Mouse (Mus musculus) neutrophil, adult 5-6 weeks (primary cell): Measurements from ENCODE around the gene Slc22a18. TPM values are rescaled to one million over a fixed set of nuclear protein-coding genes. Genes with fewer than 3 reads are reported as not detected.

ENCODE experiments used
- ATAC-seq: fragments of 151-379, 151-347 bp; 2 replicates; pipeline ENCODE4 v1.8.0; 2017; ENCODE audit warnings: mild to moderate bottlenecking, moderate TSS enrichment; ENCODE audit not compliant: insufficient number of reproducible peaks, poor library complexity, low FRiP score, severe bottlenecking; ENCODE audit errors: extremely low read depth
- total RNA-seq: library from RNA; stranded (forward); fragments of 200-1000 nt; gene quantifications from 2 replicates; pipeline ENCODE4 v1.2.3, GENCODE M21; 2017

The Slc22a18 gene
- total RNA-seq: not detected in 2 replicates

- no peak for ATAC-seq
Observed at GRCm38 (mm10) chr7:143473347-143474101, at the start of gene Slc22a18. Gene Slc22a18, plus strand, starts transcription at chr7:143473736.

- ATAC-seq: no peak
Observed at GRCm38 (mm10) chr7:143428142-143428813, 45.3 kb upstream of the Slc22a18 start.

GRCm38 (mm10) chr7:143428814-143429499, 44.6 kb upstream of the Slc22a18 start:
- no peak for ATAC-seq

GRCm38 (mm10) chr7:143432631-143433030, 40.9 kb upstream of the Slc22a18 start:
- ATAC-seq: no peak

GRCm38 (mm10) chr7:143433331-143433730, 40.2 kb upstream of the Slc22a18 start:
- no peak for ATAC-seq

- no peak for ATAC-seq
Observed at GRCm38 (mm10) chr7:143437231-143437893, 36.2 kb upstream of the Slc22a18 start.

- no peak for ATAC-seq
Observed at GRCm38 (mm10) chr7:143437894-143438581, 35.5 kb upstream of the Slc22a18 start.

- ATAC-seq: no peak
Observed at GRCm38 (mm10) chr7:143438965-143439364, 34.6 kb upstream of the Slc22a18 start.

- no peak for ATAC-seq
Observed at GRCm38 (mm10) chr7:143444580-143444954, 29.0 kb upstream of the Slc22a18 start.

GRCm38 (mm10) chr7:143444955-143445648, 28.4 kb upstream of the Slc22a18 start:
- no peak for ATAC-seq

- no peak for ATAC-seq
Observed at GRCm38 (mm10) chr7:143445651-143446460, 27.7 kb upstream of the Slc22a18 start.

- ATAC-seq: no peak
Observed at GRCm38 (mm10) chr7:143447130-143447529, 26.4 kb upstream of the Slc22a18 start.

GRCm38 (mm10) chr7:143458963-143459331, 14.6 kb upstream of the Slc22a18 start:
- no peak for ATAC-seq

- no peak for ATAC-seq
Observed at GRCm38 (mm10) chr7:143459332-143460211, 14.0 kb upstream of the Slc22a18 start.

GRCm38 (mm10) chr7:143460217-143460834, 13.2 kb upstream of the Slc22a18 start:
- ATAC-seq: no peak

GRCm38 (mm10) chr7:143460874-143461273, 12.7 kb upstream of the Slc22a18 start, which contains the start of gene Cdkn1c:
Gene Cdkn1c, minus strand, starts transcription at chr7:143461050.
- ATAC-seq: peak; percentile 68
